Mouse (Mus musculus) lung, postnatal 0 days (tissue): Measurements from ENCODE around the gene Mindy4b-ps. TPM values are rescaled to one million over a fixed set of nuclear protein-coding genes. Genes with fewer than 3 reads are reported as not detected.
"Not testable (repeated sequence)": the region's sequence is repeated elsewhere in the genome, so short reads cannot be mapped to it uniquely, and the experiment has no call there.

Experiments used
- ATAC-seq: fragments of 200-750 bp; cut with Nextera tagmentation; 2 replicates; pipeline ENCODE4 v1.8.0; 2017; ENCODE audit warnings: moderate library complexity
- DNase-seq: peaks from one replicate; pipeline ENCODE4 v3.0.0-alpha.2; 2016; ENCODE audit warnings: low spot score
- H3K27ac ChIP-seq: fragments of 300-500 bp; sonication (generic); 2 replicates; pipeline ENCODE4 v1.5.1; 2014; ENCODE audit warnings: antibody characterized with exemption, mild to moderate bottlenecking, low read length, mixed read lengths
- H3K27me3 ChIP-seq: fragments of 300-500 bp; sonication (generic); replicated peaks from 2 replicates; pipeline ENCODE4 v1.6.1; 2014; ENCODE audit warnings: low read length, mixed read lengths; ENCODE audit not compliant: insufficient read depth
- H3K36me3 ChIP-seq: fragments of 300-500 bp; sonication (generic); 2 replicates; pipeline ENCODE4 v1.6.1; 2014; ENCODE audit warnings: low read length, mixed read lengths; ENCODE audit not compliant: insufficient read depth
- H3K4me1 ChIP-seq: fragments of 300-500 bp; sonication (generic); 2 replicates; pipeline ENCODE4 v1.6.1; 2014; ENCODE audit warnings: antibody characterized with exemption, low read depth, low read length, mixed read lengths; ENCODE audit not compliant: insufficient read depth
- H3K4me2 ChIP-seq: fragments of 300-500 bp; sonication (generic); replicated peaks from 2 replicates; pipeline ENCODE4 v1.6.1; 2014; ENCODE audit warnings: low read depth, mild to moderate bottlenecking, low read length, moderate library complexity, mixed read lengths
- H3K4me3 ChIP-seq: fragments of 300-500 bp; sonication (generic); 2 replicates; pipeline ENCODE4 v1.5.1; 2014; ENCODE audit warnings: low read depth, low read length
- H3K9ac ChIP-seq: fragments of 300-500 bp; sonication (generic); replicated peaks from 2 replicates; pipeline ENCODE4 v1.6.1; 2014; ENCODE audit warnings: low read depth, mild to moderate bottlenecking
- H3K9me3 ChIP-seq: fragments of 300-500 bp; sonication (generic); 2 replicates; pipeline ENCODE4 v1.6.1; 2016; ENCODE audit warnings: low read length, mixed read lengths
- CTCF ChIP-seq: IDR thresholded peaks from 2 replicates; pipeline ENCODE4 v1.5.1; 2016; ENCODE audit warnings: antibody characterized with exemption, mild to moderate bottlenecking
- EP300 ChIP-seq: IDR thresholded peaks from 2 replicates; pipeline ENCODE4 v1.6.1; 2016; ENCODE audit warnings: antibody characterized with exemption, mild to moderate bottlenecking, control low read depth
- WGBS: fragments of 180-500 bp; shearing (Covaris S2); extraction: QIAGEN DNeasy Blood & Tissue Kit; methylation state at CpG from one replicate; pipeline ENCODE4 v1.1.7; 2014; 5-methylcytosine and 5-hydroxymethylcytosine counted together
- polyA plus RNA-seq: library from polyadenylated mRNA; unstranded; fragments of >200 nt; fragmentation: Nextera tagmentation; extraction: Ambion mirVana; gene quantifications from 2 replicates; pipeline ENCODE4 v1.2.1, GENCODE M21; 2015

The Mindy4b-ps gene
- not detected in 2 replicates for polyA plus RNA-seq

DNA sequence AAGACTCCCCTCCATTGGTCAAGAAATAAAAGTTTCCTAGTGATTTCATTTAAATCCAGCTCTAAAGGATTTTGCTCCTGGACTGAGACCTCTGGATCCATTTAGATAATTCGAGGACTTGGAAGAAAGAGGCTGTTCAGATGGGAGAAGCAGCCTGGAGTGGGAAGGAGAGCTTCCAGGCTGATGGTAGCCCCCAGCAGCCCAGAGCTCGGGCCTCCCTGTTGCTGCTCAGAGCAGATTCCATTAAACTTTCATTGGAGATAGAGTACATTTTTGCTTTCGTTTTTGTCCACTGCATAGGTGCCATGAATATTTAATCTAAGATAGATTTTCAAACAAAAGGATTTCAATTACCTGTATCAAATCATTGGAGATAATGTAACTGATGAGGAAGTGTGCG is at the start of gene Mindy4b-ps:
Mindy4b-ps (minus strand) TSS at position 101 of the 400 bp plus-strand sequence.
- DNase-seq (no peak), ATAC-seq (no peak)
- no peak within 1 kb of the TSS for H3K27ac ChIP-seq
- no peaks in the 10 kb centered on the region for H3K36me3 ChIP-seq
- TF ChIP-seq CTCF (no peak), EP300 (no peak)
- H3K9me3 ChIP-seq = no peaks in the 10 kb centered on the region
- WGBS = 60% methylated on average over 4 of the region's 4 CpGs
- no peak within 1 kb of the TSS for H3K4me3 ChIP-seq
- no peak within 1 kb of the TSS for H3K4me2 ChIP-seq
- no peaks in the 10 kb centered on the region for H3K27me3 ChIP-seq
- H3K9ac ChIP-seq = no peak within 1 kb of the TSS
- H3K4me1 ChIP-seq = no peaks in the 10 kb centered on the region

DNA sequence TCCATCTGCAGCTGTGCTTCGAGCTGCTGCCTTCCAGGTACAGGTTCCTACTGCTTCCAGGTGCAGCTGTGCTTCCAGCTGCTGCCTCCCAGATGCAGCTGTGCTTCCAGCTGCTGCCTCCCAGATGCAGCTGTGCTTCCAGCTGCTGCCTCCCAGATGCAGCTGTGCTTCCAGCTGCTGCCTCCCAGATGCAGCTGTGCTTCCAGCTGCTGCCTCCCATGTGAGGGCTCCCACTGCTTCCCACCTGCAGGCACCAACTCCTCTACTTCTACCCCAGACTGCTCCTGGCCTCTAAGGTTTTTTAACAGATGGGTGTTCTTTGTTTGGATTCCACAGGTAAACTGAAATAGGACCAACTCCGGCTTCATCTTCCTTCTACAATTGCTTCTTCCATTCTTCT is 49.8 kb upstream of the Mindy4b-ps start:
- H3K9ac ChIP-seq, H3K4me1 ChIP-seq, H3K27ac ChIP-seq, H3K27me3 ChIP-seq, ATAC-seq, H3K4me3 ChIP-seq, DNase-seq, H3K36me3 ChIP-seq, H3K9me3 ChIP-seq, H3K4me2 ChIP-seq: not testable (repeated sequence)
- 74% methylated on average over 2 of the region's 2 CpGs for WGBS

DNA sequence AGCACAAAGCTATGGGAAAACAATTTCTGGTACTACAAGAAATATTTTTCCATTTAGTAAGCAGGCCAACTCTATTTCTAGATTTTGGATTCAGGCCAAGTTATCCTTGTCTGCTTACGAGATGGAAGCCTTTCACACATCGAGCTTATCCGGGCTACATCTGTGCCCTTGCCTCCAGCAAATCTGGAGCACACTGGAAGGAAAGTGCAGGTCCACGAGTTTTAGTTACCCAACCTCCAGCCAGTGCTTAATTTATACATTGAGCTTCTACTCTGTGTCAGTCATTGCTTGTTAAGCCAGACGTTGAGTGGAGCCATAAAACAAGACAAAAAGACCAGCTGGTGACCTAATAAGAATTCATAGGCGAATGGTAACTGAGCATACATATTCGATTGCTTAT is 43.6 kb upstream of the Mindy4b-ps start:
- H3K4me1 ChIP-seq = no peaks in the 10 kb centered on the region
- DNase-seq (peak; percentile 11), ATAC-seq (no peak)
- no peaks in the 10 kb centered on the region for H3K9me3 ChIP-seq
- WGBS = 41% methylated on average over 7 of the region's 7 CpGs
- H3K27ac ChIP-seq = no peak overlapping the region
- H3K36me3 ChIP-seq = no peaks in the 10 kb centered on the region
- no peak overlapping the region for H3K4me2 ChIP-seq
- H3K4me3 ChIP-seq = no peak overlapping the region
- H3K27me3 ChIP-seq = no peaks in the 10 kb centered on the region
- TF ChIP-seq CTCF = no peak
- no peak for TF ChIP-seq EP300
- H3K9ac ChIP-seq = no peak overlapping the region

DNA sequence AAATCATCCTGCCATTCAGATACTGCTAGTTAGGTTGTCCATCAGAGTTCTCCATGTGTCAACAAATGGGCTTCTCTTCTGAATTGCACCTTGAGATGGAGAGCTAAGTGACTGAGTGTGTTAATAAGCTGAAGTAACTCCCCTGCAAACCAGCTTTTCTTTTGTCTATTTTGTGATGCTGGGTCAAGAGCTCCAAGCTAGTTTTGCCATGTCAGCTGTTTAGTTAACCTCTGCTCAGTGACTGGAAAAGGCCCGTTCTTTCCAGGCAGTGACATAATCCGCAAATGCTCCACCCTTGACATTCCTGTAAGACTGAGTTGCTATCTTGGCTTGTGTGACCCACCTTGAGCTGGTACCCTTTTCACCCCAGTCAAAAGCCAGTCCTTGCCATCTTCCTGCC is 40.9 kb upstream of the Mindy4b-ps start:
- H3K4me3 ChIP-seq = no peak overlapping the region
- DNase-seq (no peak), ATAC-seq (no peak)
- WGBS = 47% methylated on average over 2 of the region's 2 CpGs
- no peak overlapping the region for H3K4me2 ChIP-seq
- no peaks in the 10 kb centered on the region for H3K27me3 ChIP-seq
- H3K27ac ChIP-seq = no peak overlapping the region
- no peaks in the 10 kb centered on the region for H3K36me3 ChIP-seq
- H3K4me1 ChIP-seq = no peaks in the 10 kb centered on the region
- H3K9me3 ChIP-seq = no peaks in the 10 kb centered on the region
- H3K9ac ChIP-seq = no peak overlapping the region
- TF ChIP-seq CTCF (no peak), EP300 (no peak)

DNA sequence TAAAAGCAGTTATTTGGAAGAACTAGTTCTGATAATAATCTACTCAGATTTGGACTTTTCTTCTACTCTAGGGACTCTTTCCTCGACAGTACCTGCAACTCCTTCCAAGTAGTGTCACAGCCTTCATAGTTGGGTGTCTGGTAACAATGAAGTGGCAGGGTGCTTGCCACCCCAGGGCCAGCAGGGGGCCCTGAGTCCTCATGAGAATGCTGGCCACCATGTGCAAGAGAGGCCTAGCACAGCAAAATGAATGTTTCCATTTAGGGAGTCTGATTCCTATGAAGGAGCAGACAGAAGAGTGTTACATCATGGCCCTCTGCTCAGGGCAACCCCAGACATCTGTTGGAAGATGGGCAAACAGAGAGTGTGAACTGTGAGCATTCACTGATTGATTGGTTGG is 21.3 kb upstream of the Mindy4b-ps start:
- no peak overlapping the region for H3K9ac ChIP-seq
- no peak for DNase-seq
- no peaks in the 10 kb centered on the region for H3K9me3 ChIP-seq
- H3K4me3 ChIP-seq = no peak overlapping the region
- H3K4me1 ChIP-seq = no peaks in the 10 kb centered on the region
- 36% methylated on average over 1 of the region's 1 CpGs for WGBS
- TF ChIP-seq EP300 (no peak), CTCF (peak; percentile 55)
- no peak overlapping the region for H3K4me2 ChIP-seq
- H3K36me3 ChIP-seq = no peaks in the 10 kb centered on the region
- no peaks in the 10 kb centered on the region for H3K27me3 ChIP-seq
- no peak overlapping the region for H3K27ac ChIP-seq
- ATAC-seq = no peak

DNA sequence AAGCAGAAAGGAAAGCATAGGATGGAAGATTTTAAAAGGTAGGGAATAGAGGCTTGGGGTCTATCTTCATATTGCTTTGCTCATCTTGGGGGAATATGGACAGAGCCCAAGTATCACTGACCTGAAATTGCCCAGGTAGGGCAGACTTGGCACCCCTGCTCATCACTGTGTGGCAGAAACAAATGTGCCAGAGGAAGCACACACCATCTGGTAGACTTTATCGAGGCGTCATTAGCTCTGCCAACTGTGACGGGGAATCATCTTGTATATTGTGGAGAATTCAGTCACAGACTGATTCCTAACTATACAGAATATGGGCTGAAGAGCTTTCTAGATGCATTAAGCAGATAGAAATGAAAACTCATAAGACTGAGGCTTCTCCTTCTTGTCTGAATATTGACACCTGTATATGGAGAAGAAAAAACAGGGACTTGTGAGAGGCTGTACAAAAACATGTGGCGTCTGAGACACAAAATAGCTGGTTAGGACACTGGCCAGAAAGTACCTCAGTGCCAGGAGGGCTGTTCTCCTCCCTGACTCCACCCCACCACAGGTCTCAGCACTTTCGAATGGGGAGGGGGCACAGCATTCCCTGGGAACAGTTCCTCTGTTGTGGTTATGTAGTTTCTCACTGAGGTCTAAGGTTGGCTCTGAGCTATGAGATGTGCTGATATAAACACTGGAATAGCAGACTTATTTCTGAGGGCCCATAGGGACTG is 11.5 kb upstream of the Mindy4b-ps start:
- TF ChIP-seq EP300 = no peak
- TF ChIP-seq CTCF = no peak
- Histone ChIP-seq H3K9me3 (no peaks in the 10 kb centered on the region), H3K4me1 (no peaks in the 10 kb centered on the region), H3K27ac (no peak overlapping the region), H3K36me3 (no peaks in the 10 kb centered on the region), H3K4me3 (no peak overlapping the region), H3K9ac (no peak overlapping the region), H3K4me2 (no peak overlapping the region), H3K27me3 (no peaks in the 10 kb centered on the region)
- ATAC-seq (no peak), DNase-seq (no peak)
- WGBS = 81% methylated on average over 5 of the region's 5 CpGs

DNA sequence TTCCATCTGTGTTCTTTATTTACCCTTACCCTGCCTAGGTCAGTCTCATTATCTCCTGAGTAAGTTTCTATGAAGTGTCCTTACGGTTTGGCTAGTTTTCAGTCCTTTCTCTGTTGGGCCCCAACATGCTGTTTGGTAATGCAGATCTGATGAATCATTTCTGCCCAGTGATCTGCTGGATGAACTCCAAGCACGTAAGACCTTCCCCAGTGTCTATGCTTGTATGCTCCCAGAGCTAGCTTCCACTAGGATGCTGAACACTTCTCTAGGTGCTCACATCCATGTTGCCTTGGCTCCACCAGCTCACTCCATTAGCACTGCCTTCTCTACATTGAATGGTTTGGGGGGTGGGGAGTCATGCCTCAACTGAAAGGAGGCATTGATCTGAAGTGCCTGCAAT is 10.8 kb upstream of the Mindy4b-ps start:
- ATAC-seq (no peak), DNase-seq (no peak)
- H3K4me1 ChIP-seq = no peaks in the 10 kb centered on the region
- no peaks in the 10 kb centered on the region for H3K9me3 ChIP-seq
- H3K9ac ChIP-seq = no peak overlapping the region
- H3K27me3 ChIP-seq = no peaks in the 10 kb centered on the region
- 76% methylated on average over 2 of the region's 2 CpGs for WGBS
- no peak for TF ChIP-seq CTCF
- no peak for TF ChIP-seq EP300
- no peaks in the 10 kb centered on the region for H3K36me3 ChIP-seq
- H3K27ac ChIP-seq = no peak overlapping the region
- no peak overlapping the region for H3K4me3 ChIP-seq
- no peak overlapping the region for H3K4me2 ChIP-seq
